In the genomic region with DNA sequence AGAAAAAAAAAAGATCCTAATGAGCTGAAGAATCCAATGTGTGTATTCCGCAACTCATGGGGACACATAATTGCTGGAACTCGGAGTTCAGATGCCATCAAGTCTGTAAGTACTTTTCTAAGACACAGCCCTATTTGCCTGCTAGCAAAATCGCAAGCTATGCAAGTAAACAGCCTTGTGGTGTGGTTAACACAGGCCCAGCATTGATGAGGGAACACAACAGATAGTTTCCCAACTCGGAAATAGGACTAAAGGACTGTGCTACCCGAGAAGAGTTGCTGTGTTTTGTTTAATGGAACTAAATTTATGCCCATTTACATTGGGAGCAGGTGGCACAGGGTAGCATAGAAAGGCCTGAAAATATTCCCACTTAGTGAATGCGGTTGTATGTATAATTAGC, we compare ENCODE assay signal across 21 mouse cellular contexts.
DNase-seq lines count a peak whose midpoint lies in the region; ATAC-seq and TF ChIP-seq lines count a peak whose summit lies in the region.
"Had no signal": no experiment of that assay in that cellular context is flagged by ENCODE, and none has a peak within 500 bp of the region (broad histone marks: within the 10 kb centered on the region; RNA-seq: fewer than 3 reads in every experiment).

No protein-coding gene starts in this region.

- peak overlapping the region; percentile 16 for H3K27ac ChIP-seq in heart, postnatal 0 days (ENCODE audit: low read depth)
- H3K27ac ChIP-seq in neural tube, embryonic 13.5 days (replicated peaks) = peak overlapping the region; percentile 49; the same call in 1 of the 2 replicates
- peak overlapping the region; percentile 50 for H3K27ac ChIP-seq in forebrain, embryonic 15.5 days (replicated peaks)
- H3K27ac ChIP-seq: embryonic facial prominence, embryonic 13.5 days had no signal

- no peak for ATAC-seq in heart, postnatal 0 days (ENCODE audit: insufficient read depth, low read depth)
- no peak for ATAC-seq in neural tube, embryonic 13.5 days (ENCODE audit: low read depth)
- ATAC-seq in forebrain, embryonic 15.5 days (replicated peaks) = 0 out of 2 replicates have a peak, but pooled peaks have one; percentile 38
- ATAC-seq: activated CD4-positive, CD25-positive, alpha-beta regulatory T cell, adult 4 months; liver, postnatal 0 days; lung, postnatal 0 days had no signal

- no peak overlapping the region for H3K4me2 ChIP-seq in heart, postnatal 0 days (ENCODE audit: low read depth, low read length)
- no peak overlapping the region for H3K4me2 ChIP-seq in neural tube, embryonic 13.5 days
- no peak overlapping the region for H3K4me2 ChIP-seq in forebrain, embryonic 15.5 days (replicated peaks)
- H3K4me2 ChIP-seq: embryonic facial prominence, embryonic 13.5 days; liver, embryonic 11.5 days; midbrain, embryonic 11.5 days had no signal

- H3K9me3 ChIP-seq in heart, postnatal 0 days (replicated peaks; ENCODE audit: control insufficient read depth, low read length) = no peaks in the 10 kb centered on the region
- H3K9me3 ChIP-seq in neural tube, embryonic 13.5 days = no peaks in the 10 kb centered on the region
- no peaks in the 10 kb centered on the region for H3K9me3 ChIP-seq in forebrain, embryonic 15.5 days
- H3K9me3 ChIP-seq: embryonic facial prominence, embryonic 13.5 days had no signal

- TF ChIP-seq CTCF in heart, postnatal 0 days (IDR thresholded peaks at IDR 0.05; ENCODE audit: low read depth) = no peak

- H3K9ac ChIP-seq in heart, postnatal 0 days (replicated peaks; ENCODE audit: low read depth, low read length) = no peak overlapping the region
- H3K9ac ChIP-seq in neural tube, embryonic 13.5 days = no peak overlapping the region
- no peak overlapping the region for H3K9ac ChIP-seq in forebrain, embryonic 15.5 days (replicated peaks)
- H3K9ac ChIP-seq: embryonic facial prominence, embryonic 13.5 days; liver, postnatal 0 days had no signal

- peaks cover 34% of the 10 kb centered on the region for H3K4me1 ChIP-seq in heart, postnatal 0 days (ENCODE audit: control insufficient read depth, insufficient read depth)
- H3K4me1 ChIP-seq in neural tube, embryonic 13.5 days (replicated peaks) = peaks cover 34% of the 10 kb centered on the region
- peaks cover 14% of the 10 kb centered on the region; the same call in 1 of the 2 replicates for H3K4me1 ChIP-seq in forebrain, embryonic 15.5 days

- 76% methylated on average over 6 of the region's 6 CpGs for WGBS in heart, postnatal 0 days
- WGBS in neural tube, embryonic 13.5 days = 46% methylated on average over 6 of the region's 6 CpGs
- 41% methylated on average over 6 of the region's 6 CpGs for WGBS in forebrain, embryonic 15.5 days

- H3K27me3 ChIP-seq in heart, postnatal 0 days (ENCODE audit: control insufficient read depth, insufficient read depth, low read length) = no peaks in the 10 kb centered on the region
- H3K27me3 ChIP-seq in neural tube, embryonic 13.5 days = no peaks in the 10 kb centered on the region
- H3K27me3 ChIP-seq in forebrain, embryonic 15.5 days = no peaks in the 10 kb centered on the region
- H3K27me3 ChIP-seq: embryonic facial prominence, embryonic 13.5 days had no signal

- no peak for TF ChIP-seq EP300 in heart, postnatal 0 days (IDR thresholded peaks at IDR 0.05; ENCODE audit: low read depth)

- no peak for DNase-seq in heart, postnatal 0 days (ENCODE audit: low spot score)
- no peak for DNase-seq in heart, adult 9 months (ENCODE audit: low spot score in 2 of 2)
- DNase-seq in neural tube, embryonic 10.5 days (ENCODE audit: extremely low spot score, low spot score) = no peak
- no peak for DNase-seq in retina, postnatal 1 day
- no peak for DNase-seq in lung, postnatal 36 days
- DNase-seq: cerebellum, adult 8-10 months; cerebellum, postnatal 36 days; embryo, embryonic 11 days; gastrocnemius, postnatal 14 days; heart, adult 2 months; right cerebral cortex, postnatal 4 days; thymus, adult 18-20 months; thymus, postnatal 36 days had no signal

- H3K4me3 ChIP-seq in heart, postnatal 0 days (ENCODE audit: low read depth, low read length) = no peak overlapping the region
- H3K4me3 ChIP-seq in neural tube, embryonic 13.5 days = no peak overlapping the region
- H3K4me3 ChIP-seq in forebrain, embryonic 15.5 days = no peak overlapping the region
- H3K4me3 ChIP-seq: embryonic facial prominence, embryonic 13.5 days; heart, adult 2 months had no signal

- H3K36me3 ChIP-seq in heart, postnatal 0 days (replicated peaks; ENCODE audit: control insufficient read depth, insufficient read depth, low read length) = no peaks in the 10 kb centered on the region
- no peaks in the 10 kb centered on the region for H3K36me3 ChIP-seq in neural tube, embryonic 13.5 days
- H3K36me3 ChIP-seq in forebrain, embryonic 15.5 days = no peaks in the 10 kb centered on the region
- H3K36me3 ChIP-seq: embryonic facial prominence, embryonic 13.5 days had no signal
